Mouse (Mus musculus): ENCODE measurements at regions not wholly inside any gene's neighbourhood (a gene's known extent, or its start where the extent isn't known, plus 50 kb on each side); places are given as distances from the start of the nearest gene placed in this dataset.

GRCm38 (mm10) chrX:122165179-122165578 lies 232.0 kb downstream of the Nap1l3 start:
- DNase-seq (ENCODE audit: extremely low spot score): peak; percentile 0
